Mouse (Mus musculus) hindbrain, embryonic 12.5 days (tissue): Measurements from ENCODE around the gene Rras. TPM values are rescaled to one million over a fixed set of nuclear protein-coding genes. Genes with fewer than 3 reads are reported as not detected.
A peak's percentile ranks its signal among the peaks of the same experiment; 100 is the strongest.

ENCODE experiments used
- ATAC-seq: fragments of 200-750 bp; cut with Nextera tagmentation; 2 replicates; pipeline ENCODE4 v1.8.0; 2017; ENCODE audit warnings: moderate TSS enrichment; ENCODE audit not compliant: low FRiP score
- H3K27ac ChIP-seq: fragments of 300-500 bp; sonication (generic); 2 replicates; pipeline ENCODE4 v1.5.1; 2016; ENCODE audit warnings: mild to moderate bottlenecking
- H3K27me3 ChIP-seq: fragments of 300-500 bp; sonication (generic); 2 replicates; pipeline ENCODE4 v1.6.1; 2016; ENCODE audit warnings: mild to moderate bottlenecking
- H3K36me3 ChIP-seq: fragments of 300-500 bp; sonication (generic); 2 replicates; pipeline ENCODE4 v1.6.1; 2016; ENCODE audit warnings: mild to moderate bottlenecking
- H3K4me1 ChIP-seq: fragments of 300-500 bp; sonication (generic); 2 replicates; pipeline ENCODE4 v1.6.1; 2016
- H3K4me2 ChIP-seq: fragments of 300-500 bp; sonication (generic); replicated peaks from 2 replicates; pipeline ENCODE4 v1.6.1; 2016; ENCODE audit warnings: mild to moderate bottlenecking
- H3K4me3 ChIP-seq: fragments of 300-500 bp; sonication (generic); 2 replicates; pipeline ENCODE4 v1.5.1; 2016; ENCODE audit warnings: mild to moderate bottlenecking
- H3K9ac ChIP-seq: fragments of 300-500 bp; sonication (generic); 2 replicates; pipeline ENCODE4 v1.6.1; 2016; ENCODE audit warnings: mild to moderate bottlenecking, moderate library complexity
- H3K9me3 ChIP-seq: fragments of 300-500 bp; sonication (generic); replicated peaks from 2 replicates; pipeline ENCODE4 v1.6.1; 2016; ENCODE audit warnings: mild to moderate bottlenecking
- WGBS: fragments of 180-500 bp; shearing (Covaris S2); methylation state at CpG from one replicate; pipeline ENCODE4 v1.1.7; 2016; 5-methylcytosine and 5-hydroxymethylcytosine counted together
- polyA plus RNA-seq: library from polyadenylated mRNA; unstranded; fragments of >200 nt; fragmentation: Nextera tagmentation; extraction: Ambion mirVana; gene quantifications from 2 replicates; pipeline ENCODE4 v1.2.1, GENCODE M21; 2016

Gene Rras
- polyA plus RNA-seq, 1 experiment from 2014 or later, result 22.6 TPM

DNA sequence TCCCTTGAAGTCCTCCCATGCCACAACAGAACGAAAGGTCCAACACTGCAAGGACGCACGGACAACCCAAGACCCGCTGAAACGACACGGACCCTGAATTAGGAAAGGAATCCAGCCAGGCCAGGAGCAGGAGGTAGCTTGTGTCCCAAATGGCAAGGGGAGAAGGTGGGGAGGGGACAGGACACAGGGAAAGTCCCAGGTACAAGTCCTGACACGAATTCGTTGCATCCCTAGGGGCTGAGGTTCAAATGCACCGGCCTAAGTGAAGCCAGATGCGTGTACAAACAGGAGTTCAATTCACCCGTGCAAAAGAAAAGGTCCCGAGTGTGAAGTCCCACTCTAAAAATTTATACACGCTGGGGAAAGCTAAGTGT is 33.8 kb downstream of the Rras start:
- no peak for ATAC-seq
- Histone ChIP-seq H3K36me3 (peaks cover 38% of the 10 kb centered on the region), H3K9ac (peak overlapping the region; percentile 97), H3K27ac (peak overlapping the region; percentile 100), H3K4me1 (peaks cover 28% of the 10 kb centered on the region), H3K4me3 (peak overlapping the region; percentile 93), H3K27me3 (no peaks in the 10 kb centered on the region), H3K4me2 (peak overlapping the region; percentile 98), H3K9me3 (no peaks in the 10 kb centered on the region)
- WGBS, result 2% methylated on average over 13 of the region's 13 CpGs

DNA sequence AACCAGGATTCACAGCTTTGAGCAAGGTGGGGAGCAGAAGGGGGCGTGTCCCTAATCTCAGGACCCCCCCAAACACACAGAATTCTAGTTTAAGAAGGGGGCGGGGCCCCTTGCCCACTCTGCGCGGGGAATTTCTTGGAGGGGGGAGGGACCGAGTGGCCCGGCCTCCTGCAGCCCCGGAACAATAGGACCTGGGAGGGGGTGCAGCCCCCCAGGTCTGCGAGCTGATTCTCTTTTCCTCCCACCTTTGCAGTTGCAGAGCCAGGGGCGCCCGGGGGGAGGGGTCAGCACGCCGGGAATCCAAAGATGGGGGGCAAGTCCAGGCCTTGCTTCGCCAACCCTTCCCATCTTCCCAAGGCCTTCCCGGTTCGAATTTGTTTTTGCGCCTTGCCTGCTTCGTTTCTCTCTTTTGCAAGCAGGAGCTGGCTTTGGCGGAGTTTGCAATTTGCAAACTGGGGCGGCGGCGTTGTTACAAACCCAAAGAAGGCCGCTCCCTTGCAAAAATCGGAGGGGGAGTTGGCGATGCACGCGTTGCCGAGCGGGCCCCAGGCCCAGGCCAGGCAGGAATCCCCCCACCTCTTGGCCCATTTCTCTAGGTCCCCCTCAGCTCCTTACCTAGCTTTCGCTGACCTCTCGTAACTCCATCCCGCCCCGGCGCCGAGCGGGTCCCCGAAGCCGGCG is 34.6 kb downstream of the Rras start:
- Histone ChIP-seq H3K9ac (peak overlapping the region; percentile 97), H3K36me3 (peaks cover 31% of the 10 kb centered on the region), H3K9me3 (no peaks in the 10 kb centered on the region), H3K4me1 (peaks cover 28% of the 10 kb centered on the region), H3K27me3 (no peaks in the 10 kb centered on the region), H3K4me2 (peak overlapping the region; percentile 98), H3K27ac (peak overlapping the region; percentile 100), H3K4me3 (peak overlapping the region; percentile 93)
- no peak for ATAC-seq
- 0% methylated on average over 37 of the region's 38 CpGs for WGBS

DNA sequence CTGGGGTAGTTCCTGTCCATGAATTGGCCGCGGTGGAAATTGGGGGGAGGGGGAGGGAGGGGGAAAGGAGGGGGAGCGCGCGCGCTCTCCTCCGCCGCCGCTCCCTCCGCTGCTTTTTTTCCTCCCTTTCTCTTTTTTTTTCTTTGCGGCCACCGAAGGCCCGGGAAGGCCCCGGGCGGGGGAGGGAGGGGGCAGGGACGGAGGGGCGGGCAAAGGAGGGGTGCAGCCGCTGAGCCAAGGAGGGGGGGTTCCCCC is 35.0 kb downstream of the Rras start, which contains the start of gene Prr12:
Prr12 (minus strand) TSS at position 20 of the 255 bp plus-strand sequence.
- peak within 1 kb of the TSS; percentile 97 for H3K9ac ChIP-seq
- H3K9me3 ChIP-seq, result no peaks in the 10 kb centered on the region
- ATAC-seq, result no peak
- peaks cover 28% of the 10 kb centered on the region for H3K4me1 ChIP-seq
- H3K36me3 ChIP-seq, result peaks cover 26% of the 10 kb centered on the region
- no peaks in the 10 kb centered on the region for H3K27me3 ChIP-seq
- H3K4me2 ChIP-seq, result peak within 1 kb of the TSS; percentile 98
- 0% methylated on average over 1 of the region's 18 CpGs for WGBS
- peak within 1 kb of the TSS; percentile 100 for H3K27ac ChIP-seq
- peak within 1 kb of the TSS; percentile 93 for H3K4me3 ChIP-seq

DNA sequence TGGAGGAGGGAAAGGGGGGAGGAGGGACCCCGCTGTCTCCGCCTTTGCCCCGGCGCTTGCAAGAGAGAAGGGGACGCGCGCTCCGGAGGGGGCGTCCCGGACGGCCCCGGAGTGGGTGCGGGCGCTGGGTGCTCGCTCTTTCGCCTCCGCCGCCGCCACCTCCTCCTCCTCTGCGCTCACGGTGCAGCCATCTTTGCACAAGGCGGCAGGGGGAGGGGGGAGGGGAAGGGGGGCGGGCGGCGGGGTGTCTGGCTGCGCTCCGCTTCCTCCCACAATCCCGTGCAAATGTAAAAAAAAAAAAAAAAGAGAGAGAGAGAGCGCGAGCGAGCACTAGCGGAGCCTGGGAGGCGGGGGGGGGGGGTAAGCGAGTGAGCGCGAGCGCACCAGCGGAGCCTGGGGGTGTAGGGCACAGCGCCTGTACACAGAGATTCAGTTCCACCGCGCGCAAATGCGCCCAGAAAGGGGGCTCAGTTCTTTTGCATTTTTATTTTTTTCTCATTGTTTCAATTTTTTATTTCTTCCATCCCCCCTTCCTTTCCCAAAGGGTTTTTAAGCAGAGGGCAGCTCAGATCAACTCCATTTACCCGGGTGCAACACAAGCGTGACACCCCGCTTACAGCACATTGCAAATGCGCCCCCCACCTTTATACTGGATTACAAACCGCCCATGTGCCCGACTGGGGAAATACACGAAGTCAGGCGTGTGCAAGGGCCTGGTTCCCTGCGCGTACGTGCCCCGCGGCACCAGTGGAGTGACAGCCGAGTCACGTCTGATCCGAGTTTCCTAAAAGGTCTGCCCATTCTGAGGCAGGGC is 35.6 kb downstream of the Rras start:
- no peaks in the 10 kb centered on the region for H3K9me3 ChIP-seq
- H3K4me2 ChIP-seq, result peak overlapping the region; percentile 98
- H3K27me3 ChIP-seq, result no peaks in the 10 kb centered on the region
- H3K4me1 ChIP-seq, result peaks cover 28% of the 10 kb centered on the region
- under 1% methylated on average over 33 of the region's 59 CpGs for WGBS
- peak overlapping the region; percentile 100 for H3K27ac ChIP-seq
- ATAC-seq, result peak; percentile 62
- peak overlapping the region; percentile 93 for H3K4me3 ChIP-seq
- H3K9ac ChIP-seq, result peak overlapping the region; percentile 97
- peaks cover 21% of the 10 kb centered on the region for H3K36me3 ChIP-seq

DNA sequence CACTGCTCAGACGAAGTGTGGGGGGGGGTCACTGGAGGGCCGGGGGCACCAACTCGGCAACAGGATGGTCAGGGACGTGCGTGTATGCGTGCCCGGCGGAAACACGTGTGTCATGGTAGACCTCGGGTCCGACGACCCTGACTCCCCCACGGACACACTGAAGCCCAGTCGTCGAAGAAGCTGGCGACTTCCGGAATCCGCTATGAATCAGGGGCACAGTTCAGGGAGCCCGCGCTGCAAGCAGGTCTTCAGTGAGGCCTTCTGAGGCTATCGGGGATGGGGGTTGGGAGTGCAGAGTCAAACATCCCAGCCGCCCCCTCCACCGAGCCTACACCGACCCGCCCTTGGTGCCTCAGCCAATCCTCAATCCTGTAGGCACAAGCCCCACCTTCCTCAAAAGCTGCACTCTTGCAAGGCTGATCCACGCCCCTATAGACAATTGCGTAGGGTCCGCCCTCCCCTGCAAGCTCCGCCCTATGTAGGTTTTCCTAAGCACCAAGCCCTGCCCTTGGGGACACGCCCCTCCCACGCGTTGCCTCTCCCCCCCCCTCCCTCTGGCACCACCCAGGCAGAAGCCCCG is 36.3 kb downstream of the Rras start:
- under 1% methylated on average over 33 of the region's 33 CpGs for WGBS

DNA sequence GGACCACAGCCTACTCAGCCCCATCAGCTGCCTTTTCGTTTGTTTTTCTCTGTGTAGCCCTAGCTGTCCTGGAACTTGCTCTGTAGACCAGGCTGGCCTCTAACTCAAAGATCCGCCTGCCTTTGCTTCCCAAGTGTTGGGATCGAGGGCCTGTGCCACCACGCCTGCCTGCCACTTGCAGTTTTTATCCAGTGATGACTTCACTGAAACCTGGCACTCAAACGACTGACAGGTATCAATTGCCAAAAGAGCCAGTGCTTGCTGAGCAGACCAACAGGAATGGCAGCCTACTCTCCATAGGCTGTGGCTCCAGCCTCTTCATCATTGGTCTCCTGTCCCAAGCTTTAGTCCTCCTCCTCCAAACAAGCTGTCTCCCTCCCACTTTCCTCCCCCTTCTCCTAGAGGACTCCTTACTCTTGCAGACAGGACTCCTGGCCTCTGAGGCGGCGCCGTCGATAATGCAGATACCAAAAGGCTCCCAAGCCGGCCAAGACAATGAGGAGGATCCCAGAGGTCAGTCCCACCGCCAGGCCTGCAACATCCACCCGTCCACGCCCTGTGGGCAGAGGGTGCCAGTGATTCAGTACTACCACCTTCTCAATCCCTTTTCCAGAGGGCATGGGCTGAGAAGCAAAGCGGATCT is 38.7 kb downstream of the Rras start:
- ATAC-seq, result no peak
- Histone ChIP-seq H3K9me3 (no peaks in the 10 kb centered on the region), H3K27ac (no peak overlapping the region), H3K27me3 (no peaks in the 10 kb centered on the region), H3K4me2 (no peak overlapping the region), H3K9ac (no peak overlapping the region), H3K4me3 (no peak overlapping the region), H3K4me1 (peaks cover 31% of the 10 kb centered on the region), H3K36me3 (no peaks in the 10 kb centered on the region)
- WGBS, result 67% methylated on average over 14 of the region's 14 CpGs

More for the DNA sequence above, 36.3 kb downstream of the Rras start:
- Histone ChIP-seq H3K27me3 (no peaks in the 10 kb centered on the region), H3K4me3 (peak overlapping the region; percentile 93), H3K27ac (peak overlapping the region; percentile 100), H3K9ac (peak overlapping the region; percentile 97), H3K36me3 (peaks cover 14% of the 10 kb centered on the region), H3K9me3 (no peaks in the 10 kb centered on the region), H3K4me2 (peak overlapping the region; percentile 98), H3K4me1 (peaks cover 34% of the 10 kb centered on the region)
- peak; percentile 90 for ATAC-seq

DNA sequence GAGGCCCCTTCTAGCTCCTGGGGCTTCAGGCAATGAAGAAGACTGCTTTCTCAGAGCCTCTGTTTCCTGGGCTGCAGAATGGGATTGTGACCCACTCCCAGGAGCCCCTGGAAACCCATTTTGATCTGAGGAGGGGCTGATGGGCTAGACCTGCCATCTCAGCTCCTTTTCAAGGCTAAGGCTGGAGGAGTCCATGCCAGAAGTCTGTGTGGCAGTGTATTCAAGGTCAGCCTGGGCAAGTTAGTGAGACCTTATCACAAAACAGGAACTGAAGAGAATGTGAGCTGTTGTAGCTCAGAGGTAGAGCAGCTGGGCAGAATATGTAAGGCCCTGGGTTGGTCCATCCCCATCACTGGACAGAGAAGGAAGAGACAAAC is 39.2 kb downstream of the Rras start:
- H3K9me3 ChIP-seq, result no peaks in the 10 kb centered on the region
- H3K27me3 ChIP-seq, result no peaks in the 10 kb centered on the region
- H3K4me3 ChIP-seq, result no peak overlapping the region
- peaks cover 29% of the 10 kb centered on the region for H3K4me1 ChIP-seq
- ATAC-seq, result no peak
- H3K9ac ChIP-seq, result no peak overlapping the region
- no peaks in the 10 kb centered on the region for H3K36me3 ChIP-seq
- H3K27ac ChIP-seq, result no peak overlapping the region
- H3K4me2 ChIP-seq, result no peak overlapping the region

DNA sequence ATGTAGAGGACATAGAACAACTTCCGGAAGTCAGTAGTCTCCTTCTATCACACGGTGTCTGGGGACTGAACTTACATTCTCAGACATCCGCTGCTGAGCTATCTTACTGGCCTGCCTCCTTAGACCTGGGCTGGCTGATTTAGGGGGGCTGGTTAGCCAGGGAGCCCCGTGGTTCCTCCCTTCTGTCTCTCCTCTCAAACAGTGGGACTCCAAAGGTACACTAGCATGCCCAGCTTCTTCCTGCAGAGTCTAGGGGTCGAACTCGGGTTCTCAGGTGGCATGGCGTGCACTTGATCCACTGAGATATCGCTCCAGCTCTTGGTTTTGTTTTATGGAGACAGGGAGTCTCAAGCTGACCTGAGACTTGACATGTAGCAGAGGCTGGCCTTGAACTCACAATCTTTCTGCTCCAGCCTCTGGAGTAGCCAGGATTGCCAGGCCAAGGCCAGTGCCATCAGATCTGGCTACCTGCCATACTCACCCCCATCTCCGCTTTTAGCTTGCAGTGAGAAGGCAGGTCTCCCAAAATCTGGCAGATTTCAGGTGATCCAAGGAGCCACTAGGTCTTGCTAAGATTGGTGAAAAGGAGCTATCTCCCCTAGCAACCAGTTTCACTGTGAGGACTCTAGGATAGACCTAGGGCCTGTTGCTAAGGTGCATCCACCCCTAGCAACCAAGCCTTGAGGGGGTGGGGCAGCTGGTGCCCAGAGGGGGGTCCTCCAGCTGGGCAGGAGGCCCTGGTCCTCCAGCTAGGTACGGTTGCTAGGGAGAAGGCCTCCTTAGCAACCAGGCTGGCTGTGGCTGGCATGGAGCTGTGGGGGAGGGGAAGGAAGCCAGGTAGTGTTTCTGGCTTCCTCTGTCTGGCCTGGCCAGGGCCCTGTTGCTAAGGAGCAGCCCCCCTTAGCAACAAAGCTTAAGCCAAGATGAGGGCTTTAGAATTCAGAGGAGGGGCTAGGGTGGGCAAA is 41.1 kb downstream of the Rras start:
- Histone ChIP-seq H3K27ac (peak overlapping the region; percentile 35; the same call in 1 of the 2 replicates), H3K9me3 (no peaks in the 10 kb centered on the region), H3K9ac (peak overlapping the region; percentile 49; the same call in 1 of the 2 replicates), H3K4me1 (peaks cover 31% of the 10 kb centered on the region), H3K27me3 (no peaks in the 10 kb centered on the region), H3K36me3 (no peaks in the 10 kb centered on the region), H3K4me3 (0 out of 2 replicates have a peak overlapping the region, but pooled peaks have one; percentile 6), H3K4me2 (peak overlapping the region; percentile 15; the same call in 1 of the 2 replicates)
- 0 out of 2 replicates have a peak, but pooled peaks have one; percentile 3 for ATAC-seq
- 74% methylated on average over 10 of the region's 10 CpGs for WGBS

DNA sequence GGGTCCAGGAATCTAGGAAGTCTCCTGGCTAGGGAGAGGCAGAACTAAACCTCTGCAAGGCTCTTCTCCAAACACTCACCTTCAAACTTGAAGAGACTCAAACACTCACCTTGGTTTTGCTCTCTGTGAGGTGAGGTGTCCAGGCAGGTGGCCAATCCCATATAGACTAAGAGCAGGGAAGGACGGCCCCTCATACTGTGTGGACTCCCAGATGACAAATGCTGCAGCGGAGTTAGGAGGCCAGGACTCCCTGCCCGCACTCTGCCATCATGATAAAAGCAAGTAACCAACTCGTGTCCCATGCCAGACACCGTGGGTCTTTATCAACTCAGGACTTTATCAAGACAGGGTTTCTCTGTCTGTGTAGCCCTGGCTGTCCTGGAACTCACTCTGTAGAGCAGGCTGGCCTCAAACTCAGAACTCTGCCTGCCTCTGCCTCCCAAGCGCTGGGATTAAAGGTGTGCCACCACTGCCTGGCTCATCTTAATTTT is 42.9 kb downstream of the Rras start:
- no peaks in the 10 kb centered on the region for H3K36me3 ChIP-seq
- no peak overlapping the region for H3K4me2 ChIP-seq
- 95% methylated on average over 6 of the region's 6 CpGs for WGBS
- H3K4me1 ChIP-seq, result peaks cover 28% of the 10 kb centered on the region
- H3K27me3 ChIP-seq, result no peaks in the 10 kb centered on the region
- H3K9ac ChIP-seq, result no peak overlapping the region
- H3K4me3 ChIP-seq, result no peak overlapping the region
- no peak overlapping the region for H3K27ac ChIP-seq
- no peak for ATAC-seq
- H3K9me3 ChIP-seq, result no peaks in the 10 kb centered on the region

DNA sequence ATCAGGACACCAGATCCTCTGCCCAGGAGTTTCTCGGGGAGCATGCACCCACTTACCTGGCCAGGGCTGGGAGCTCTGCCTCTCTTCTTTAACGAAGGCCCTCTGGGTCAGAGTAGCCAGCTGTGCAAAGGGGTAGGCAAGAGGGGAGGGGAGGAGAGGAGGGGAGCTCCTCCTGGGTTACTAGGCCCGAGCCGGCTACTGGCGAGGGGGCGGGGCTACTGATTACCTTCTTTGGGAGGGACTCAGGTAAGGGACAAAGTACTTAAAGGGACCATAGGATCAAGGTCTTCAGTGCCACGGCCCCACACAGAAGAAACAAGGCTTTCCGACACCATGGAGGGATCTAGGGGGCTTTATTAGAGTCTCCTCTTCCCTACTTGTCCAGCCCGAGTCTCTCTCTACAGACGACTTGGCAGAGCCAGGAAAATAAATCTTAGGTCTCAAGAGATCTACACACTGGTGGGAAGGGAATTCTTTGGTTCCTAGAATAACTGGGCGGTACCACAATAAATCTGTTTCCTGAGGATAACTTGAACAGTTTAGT is 43.8 kb downstream of the Rras start:
- Histone ChIP-seq H3K36me3 (no peaks in the 10 kb centered on the region), H3K27me3 (no peaks in the 10 kb centered on the region), H3K9me3 (no peaks in the 10 kb centered on the region), H3K27ac (peak overlapping the region; percentile 83; the same call in 1 of the 2 replicates), H3K4me2 (peak overlapping the region; percentile 74), H3K9ac (peak overlapping the region; percentile 46; the same call in 1 of the 2 replicates), H3K4me3 (peak overlapping the region; percentile 51), H3K4me1 (peaks cover 28% of the 10 kb centered on the region)
- ATAC-seq, result no peak
- 15% methylated on average over 11 of the region's 11 CpGs for WGBS

DNA sequence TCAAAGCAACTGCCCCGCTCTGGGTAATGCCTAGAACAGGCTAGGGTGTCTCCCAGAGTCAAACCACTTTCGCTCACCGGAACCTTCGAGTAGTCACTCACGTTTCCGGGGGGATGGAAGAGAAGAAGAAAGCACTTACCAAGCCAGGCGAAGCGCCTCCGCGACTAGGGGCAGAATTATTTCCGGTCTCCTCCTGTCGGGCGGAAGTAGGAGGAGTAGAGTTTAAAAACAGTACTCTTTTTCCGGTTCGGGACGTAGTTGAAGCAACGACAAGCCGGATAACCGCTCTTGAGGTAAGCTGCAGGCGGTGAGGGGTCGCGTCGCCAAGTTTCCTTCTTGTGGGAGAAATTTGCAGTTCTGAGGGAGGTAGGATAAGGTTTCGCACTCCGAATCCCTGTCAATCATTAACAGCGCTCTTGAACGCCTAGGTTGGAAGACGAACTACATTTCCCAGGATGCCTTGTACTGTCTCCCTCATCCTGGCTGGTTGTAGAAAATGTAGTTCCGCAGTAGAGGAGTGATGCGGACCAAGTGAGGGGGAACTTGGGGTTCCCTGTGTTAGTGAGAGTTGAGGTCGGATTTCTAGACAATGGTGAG is 44.6 kb downstream of the Rras start, which contains the start of the genes Nosip and Prrg2:
Nosip (plus strand) TSS at position 191 of the 597 bp plus-strand sequence.
Prrg2 (minus strand) TSS at position 439 of the 597 bp plus-strand sequence.
- peak within 1 kb of the TSS; percentile 65 for H3K9ac ChIP-seq
- peaks cover 28% of the 10 kb centered on the region for H3K4me1 ChIP-seq
- peak within 1 kb of the TSS; percentile 51 for H3K4me3 ChIP-seq
- peak within 1 kb of the TSS; percentile 83 for H3K27ac ChIP-seq
- WGBS, result 0% methylated on average over 31 of the region's 31 CpGs
- no peaks in the 10 kb centered on the region for H3K36me3 ChIP-seq
- H3K27me3 ChIP-seq, result no peaks in the 10 kb centered on the region
- peak; percentile 91 for ATAC-seq
- H3K4me2 ChIP-seq, result peak within 1 kb of the TSS; percentile 74
- H3K9me3 ChIP-seq, result no peaks in the 10 kb centered on the region
